Mouse (Mus musculus): Measurements from ENCODE around the gene Smarcb1. TPM values are rescaled to one million over a fixed set of nuclear protein-coding genes. Genes with fewer than 3 reads are reported as not detected.

Smarcb1 gene
- total and polyA plus RNA-seq, 2 experiments, result 10.9 to 18.1 TPM

DNA sequence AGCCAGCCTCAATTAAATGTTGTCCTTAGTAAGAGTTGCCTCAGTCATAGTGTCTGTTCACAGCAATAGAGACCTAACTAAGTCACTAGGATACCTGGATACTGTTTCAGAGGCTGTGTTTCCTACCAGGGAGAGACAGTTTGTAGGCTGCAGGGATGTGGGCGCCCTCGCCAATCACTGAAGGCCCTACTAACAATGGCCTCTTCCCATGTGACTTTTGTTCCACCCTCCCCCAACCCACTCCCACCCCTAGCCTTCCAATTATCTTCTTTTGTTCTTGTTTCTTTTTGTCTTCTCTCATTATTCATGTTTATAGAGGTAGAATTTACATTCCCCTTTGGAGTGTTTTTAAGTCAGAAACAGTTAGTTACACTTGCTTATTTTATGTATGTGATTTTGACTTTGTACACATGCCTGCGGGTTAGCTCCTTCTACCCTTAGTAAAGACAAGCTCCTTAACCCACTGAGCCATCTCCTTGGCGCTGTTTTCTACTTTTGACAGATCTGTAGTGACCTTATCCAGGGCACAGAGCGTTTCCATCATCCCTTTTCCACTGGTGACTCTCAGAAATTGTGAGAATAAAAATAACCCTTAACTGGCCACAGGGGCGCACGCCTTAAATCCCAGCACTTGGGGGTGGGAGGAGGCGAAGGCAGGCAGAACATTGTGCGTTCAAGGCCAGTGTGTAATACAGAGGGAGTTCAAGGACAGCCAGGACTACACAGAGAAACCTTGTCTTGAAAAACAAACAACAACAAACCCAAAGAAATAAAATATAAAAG is 19.8 kb upstream of the Smarcb1 start:
- DNase-seq (ENCODE audit: extremely low read depth, low read depth, low spot score), result no peak
- Histone ChIP-seq H3K4me1 (ENCODE audit: control insufficient read depth, insufficient read depth, low read length) (peaks cover 15% of the 10 kb centered on the region), H3K27me3 (ENCODE audit: control insufficient read depth, insufficient read depth, low read length) (no peaks in the 10 kb centered on the region), H3K79me2 (ENCODE audit: control insufficient read depth, insufficient read depth, low read length) (peaks cover 5% of the 10 kb centered on the region; the same call in 1 of the 2 replicates), H3K4me3 (ENCODE audit: insufficient read depth, low read depth, low read length) (no peak overlapping the region), H3K36me3 (ENCODE audit: control insufficient read depth, insufficient read depth, low read length) (peaks cover 2% of the 10 kb centered on the region), H3K9ac (ENCODE audit: low read depth, low read length) (no peak overlapping the region), H3K27ac (replicated peaks; ENCODE audit: insufficient read depth, low read depth, low read length) (no peak overlapping the region)
- TF ChIP-seq POLR2A (IDR thresholded peaks at IDR 0.05; ENCODE audit: extremely low read depth, insufficient read depth, low read length), result no peak
- 83% methylated on average over 9 of the region's 9 CpGs for WGBS

DNA sequence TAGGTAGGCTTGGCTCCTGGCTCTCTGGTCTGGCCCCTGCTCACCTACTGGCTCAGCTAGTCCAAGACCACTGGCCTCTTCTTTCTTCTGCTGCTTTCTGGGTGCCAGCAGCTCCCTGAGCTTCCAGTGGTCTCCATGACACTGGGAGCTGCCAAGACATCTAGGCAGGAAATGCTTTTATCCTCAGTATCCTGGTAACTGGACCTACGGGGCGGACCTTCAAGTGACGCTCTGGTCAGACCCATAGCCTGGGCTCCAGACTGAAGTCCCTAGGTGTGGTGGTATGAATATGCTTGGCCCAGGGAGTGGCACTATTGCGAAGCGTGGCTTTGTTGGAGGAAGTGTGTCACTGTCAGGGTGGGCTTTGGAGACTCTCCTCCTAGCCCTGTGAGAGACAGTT is 19.1 kb upstream of the Smarcb1 start, which contains the start of gene Gm867:
TSS of gene Gm867 (minus strand) at position 153 of the 400 bp plus-strand sequence.
- 81% methylated on average over 5 of the region's 5 CpGs for WGBS
- DNase-seq (ENCODE audit: extremely low read depth, low read depth, low spot score), result no peak
- H3K4me1 ChIP-seq (ENCODE audit: control insufficient read depth, insufficient read depth, low read length), result peaks cover 15% of the 10 kb centered on the region

DNA sequence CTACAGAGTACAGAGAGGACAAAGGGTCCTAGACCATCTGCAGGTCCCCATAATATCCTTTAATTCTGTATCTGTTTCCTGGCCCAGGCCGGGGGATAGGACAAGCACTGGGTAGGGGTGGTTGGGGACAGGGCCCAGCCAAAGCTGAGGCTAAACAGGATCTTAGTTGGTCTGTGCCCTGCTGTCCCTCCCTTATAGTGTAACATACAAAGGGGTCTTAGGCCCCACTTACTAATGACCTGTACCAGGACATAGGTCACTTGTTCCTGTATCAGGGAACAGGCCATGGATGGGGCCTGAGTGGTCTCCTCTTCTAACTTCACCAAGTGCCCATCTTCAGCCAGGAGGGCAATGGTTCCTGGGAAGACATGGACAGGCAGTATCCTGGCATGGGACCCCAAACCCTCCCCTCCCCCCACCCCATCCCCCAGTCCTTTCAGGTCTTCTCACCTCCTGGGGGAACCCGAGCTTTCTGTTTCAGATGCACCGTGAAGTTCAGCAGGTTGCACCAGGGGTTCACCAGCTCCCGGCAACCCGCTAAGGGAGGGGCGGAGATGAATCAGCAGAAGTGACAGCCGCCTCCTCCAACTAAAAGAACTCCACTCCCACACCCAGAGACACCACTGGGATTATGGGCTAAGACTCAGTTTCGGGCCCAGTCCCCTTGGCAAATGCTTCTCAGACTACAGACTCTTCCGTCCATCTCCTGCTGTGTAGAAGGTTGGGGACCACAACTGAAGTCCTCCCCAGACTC is 18.2 kb upstream of the Smarcb1 start:
- no peak for DNase-seq (ENCODE audit: extremely low read depth, low read depth, low spot score)
- no peak overlapping the region for H3K27ac ChIP-seq (replicated peaks; ENCODE audit: insufficient read depth, low read depth, low read length)

More for the DNA sequence above, 19.1 kb upstream of the Smarcb1 start, which contains the start of gene Gm867:
- no peak within 1 kb of the TSS for H3K9ac ChIP-seq (ENCODE audit: low read depth, low read length)
- TF ChIP-seq POLR2A (IDR thresholded peaks at IDR 0.05; ENCODE audit: extremely low read depth, insufficient read depth, low read length), result no peak
- TF ChIP-seq CTCF (IDR thresholded peaks at IDR 0.05; ENCODE audit: low read depth, low read length), result no peak
- H3K4me3 ChIP-seq (ENCODE audit: insufficient read depth, low read depth, low read length), result no peak within 1 kb of the TSS
- H3K79me2 ChIP-seq (ENCODE audit: control insufficient read depth, insufficient read depth, low read length), result peaks cover 7% of the 10 kb centered on the region; the same call in 1 of the 2 replicates
- peaks cover 2% of the 10 kb centered on the region for H3K36me3 ChIP-seq (ENCODE audit: control insufficient read depth, insufficient read depth, low read length)
- H3K27me3 ChIP-seq (ENCODE audit: control insufficient read depth, insufficient read depth, low read length), result no peaks in the 10 kb centered on the region
- no peak within 1 kb of the TSS for H3K27ac ChIP-seq (replicated peaks; ENCODE audit: insufficient read depth, low read depth, low read length)

DNA sequence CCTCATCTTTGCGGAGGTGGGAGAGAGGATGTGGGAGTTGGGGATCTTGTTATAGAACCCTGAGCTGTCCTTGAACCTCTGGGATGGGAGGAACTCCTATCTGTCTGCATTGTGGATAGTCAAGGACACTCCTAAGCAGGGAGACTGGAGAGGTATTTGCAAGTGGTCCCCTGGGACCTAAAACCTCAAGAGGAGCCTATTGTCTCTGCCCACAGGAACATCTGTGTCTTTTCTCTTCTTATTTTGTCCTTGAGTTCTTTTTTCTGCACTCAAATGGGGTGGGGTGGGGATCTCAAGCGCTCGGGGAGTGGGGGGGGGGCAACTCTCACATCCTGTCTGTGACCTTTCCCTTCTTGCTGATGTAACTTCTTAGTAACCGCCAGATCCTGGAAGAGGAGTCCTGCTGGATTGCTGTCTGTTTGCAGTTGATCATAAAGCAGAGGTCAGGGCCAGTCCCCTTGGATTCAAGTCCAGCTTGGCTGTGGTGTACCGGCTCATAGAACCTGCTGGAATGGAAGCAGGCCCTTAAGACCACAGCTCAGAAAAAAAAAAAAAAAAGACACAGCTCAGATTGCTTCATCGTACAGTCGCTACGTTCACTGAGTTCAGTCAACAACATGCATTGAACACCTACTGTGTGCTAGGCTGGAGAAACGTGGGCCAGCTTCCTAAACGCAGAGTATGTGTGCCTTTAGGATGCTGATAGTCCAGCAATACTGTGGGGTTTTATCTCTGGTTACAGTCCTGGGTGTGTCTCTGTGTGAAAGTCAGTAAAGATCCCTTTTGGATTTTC is 16.6 kb upstream of the Smarcb1 start:
- Histone ChIP-seq H3K9ac (ENCODE audit: low read depth, low read length) (peak overlapping the region; percentile 81), H3K4me3 (ENCODE audit: insufficient read depth, low read depth, low read length) (peak overlapping the region; percentile 67), H3K27ac (replicated peaks; ENCODE audit: insufficient read depth, low read depth, low read length) (peak overlapping the region; percentile 80), H3K4me1 (ENCODE audit: control insufficient read depth, insufficient read depth, low read length) (peaks cover 11% of the 10 kb centered on the region), H3K36me3 (ENCODE audit: control insufficient read depth, insufficient read depth, low read length) (peaks cover 2% of the 10 kb centered on the region), H3K27me3 (ENCODE audit: control insufficient read depth, insufficient read depth, low read length) (no peaks in the 10 kb centered on the region), H3K79me2 (ENCODE audit: control insufficient read depth, insufficient read depth, low read length) (peaks cover 7% of the 10 kb centered on the region; the same call in 1 of the 2 replicates)
- no peak for TF ChIP-seq CTCF (IDR thresholded peaks at IDR 0.05; ENCODE audit: low read depth, low read length)
- no peak for TF ChIP-seq POLR2A (IDR thresholded peaks at IDR 0.05; ENCODE audit: extremely low read depth, insufficient read depth, low read length)
- WGBS, result 16% methylated on average over 10 of the region's 10 CpGs
- DNase-seq (ENCODE audit: extremely low read depth, low read depth, low spot score), result peak; percentile 95

More for the DNA sequence above, 18.2 kb upstream of the Smarcb1 start:
- TF ChIP-seq POLR2A (IDR thresholded peaks at IDR 0.05; ENCODE audit: extremely low read depth, insufficient read depth, low read length) (0 out of 2 replicates have a peak, but pooled peaks have one; percentile 11), CTCF (IDR thresholded peaks at IDR 0.05; ENCODE audit: low read depth, low read length) (no peak)
- Histone ChIP-seq H3K4me1 (ENCODE audit: control insufficient read depth, insufficient read depth, low read length) (peaks cover 16% of the 10 kb centered on the region), H3K9ac (ENCODE audit: low read depth, low read length) (no peak overlapping the region), H3K27me3 (ENCODE audit: control insufficient read depth, insufficient read depth, low read length) (no peaks in the 10 kb centered on the region), H3K36me3 (ENCODE audit: control insufficient read depth, insufficient read depth, low read length) (peaks cover 2% of the 10 kb centered on the region), H3K4me3 (ENCODE audit: insufficient read depth, low read depth, low read length) (no peak overlapping the region), H3K79me2 (ENCODE audit: control insufficient read depth, insufficient read depth, low read length) (peaks cover 7% of the 10 kb centered on the region; the same call in 1 of the 2 replicates)
- WGBS, result 55% methylated on average over 9 of the region's 9 CpGs

DNA sequence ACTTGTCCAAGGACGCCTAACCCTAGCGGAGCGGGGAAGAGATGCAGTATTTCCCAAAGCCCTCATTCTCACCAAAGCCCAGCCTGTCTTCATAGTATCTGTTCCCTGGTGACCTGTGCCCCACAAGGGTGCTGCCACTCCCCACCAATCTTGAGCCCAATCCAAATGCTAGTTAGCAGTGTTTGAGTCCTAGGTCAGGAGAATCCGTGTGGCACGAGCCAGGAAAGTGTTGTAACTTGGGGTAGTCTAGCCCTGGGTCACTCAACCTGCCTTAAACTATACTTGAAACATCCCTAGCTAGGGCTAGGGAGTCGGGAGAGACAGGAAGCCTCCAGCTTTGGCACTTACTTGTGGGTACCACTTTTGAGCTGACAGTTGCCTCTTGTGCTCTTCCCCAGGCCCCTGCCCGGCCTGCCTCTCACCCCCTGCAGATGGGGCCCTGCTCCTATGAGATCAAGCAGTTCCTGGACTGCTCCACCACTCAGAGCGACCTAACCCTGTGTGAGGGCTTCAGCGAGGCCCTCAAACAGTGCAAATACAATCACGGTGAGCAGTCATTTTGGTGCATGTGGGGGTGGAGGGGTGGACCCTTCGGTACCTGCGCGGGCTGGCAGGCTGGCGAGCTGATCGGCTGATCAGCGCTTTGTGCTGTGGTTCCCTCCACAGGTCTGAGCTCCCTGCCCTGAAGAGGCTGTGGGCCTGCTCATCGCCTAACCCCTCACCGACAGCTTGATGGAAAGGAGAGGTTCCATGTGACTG is 15.7 kb upstream of the Smarcb1 start:
- TF ChIP-seq CTCF (IDR thresholded peaks at IDR 0.05; ENCODE audit: low read depth, low read length), result no peak
- TF ChIP-seq POLR2A (IDR thresholded peaks at IDR 0.05; ENCODE audit: extremely low read depth, insufficient read depth, low read length), result no peak
- Histone ChIP-seq H3K36me3 (ENCODE audit: control insufficient read depth, insufficient read depth, low read length) (peaks cover 2% of the 10 kb centered on the region), H3K27me3 (ENCODE audit: control insufficient read depth, insufficient read depth, low read length) (no peaks in the 10 kb centered on the region), H3K4me1 (ENCODE audit: control insufficient read depth, insufficient read depth, low read length) (peaks cover 13% of the 10 kb centered on the region), H3K4me3 (ENCODE audit: insufficient read depth, low read depth, low read length) (peak overlapping the region; percentile 67), H3K27ac (replicated peaks; ENCODE audit: insufficient read depth, low read depth, low read length) (peak overlapping the region; percentile 88), H3K79me2 (ENCODE audit: control insufficient read depth, insufficient read depth, low read length) (peaks cover 7% of the 10 kb centered on the region; the same call in 1 of the 2 replicates), H3K9ac (ENCODE audit: low read depth, low read length) (peak overlapping the region; percentile 81)
- peak; percentile 97 for DNase-seq (ENCODE audit: extremely low read depth, low read depth, low spot score)
- WGBS, result 30% methylated on average over 18 of the region's 18 CpGs
